Mouse (Mus musculus): ENCODE measurements around the gene Atm. TPM values are rescaled to one million over a fixed set of nuclear protein-coding genes. Genes with fewer than 3 reads are reported as not detected.

The Atm gene
- total RNA-seq (2021) (10 to 100 TPM in 1 of 2 experiments, 1 to 10 TPM in 1; 8.3 to 10.2 TPM), polyA plus RNA-seq (2012; rRNA removed) (1.2 and 2.7 TPM in 2 replicates)
- long read RNA-seq, partial matches to known transcripts: 1 of 1 reads
- long read RNA-seq, other reads (novel, unspliced or antisense): 0 of 1 reads

GRCm38 (mm10) chr9:53536558-53537320 is at the start of gene Atm, which contains the start of gene Npat:
Gene Atm (minus strand): TSS chr9:53536740.
Gene Npat (plus strand): TSS chr9:53537047.
- H3K27me3 ChIP-seq (ENCODE audit: control insufficient read depth, insufficient read depth, low read length): no peaks in the 10 kb centered on the region
- H3K4me1 ChIP-seq (ENCODE audit: control insufficient read depth, insufficient read depth, low read length): no peaks in the 10 kb centered on the region
- under 1% methylated on average over 69 of the region's 69 CpGs for WGBS
- intact Hi-C loops (cut with DNase I): loop anchor here (5.0 kb wide), 2 partner anchors 76 to 131 kb away; partner anchors contain the start of gene Acat1
- H3K79me2 ChIP-seq (replicated peaks; ENCODE audit: control insufficient read depth, insufficient read depth, low read length): peaks cover 1% of the 10 kb centered on the region; the same call in 1 of the 2 replicates
- peak; percentile 71 for TF ChIP-seq POLR2A (IDR thresholded peaks at IDR 0.05; ENCODE audit: insufficient read depth, low read depth, low read length)
- TF ChIP-seq EP300 (IDR thresholded peaks at IDR 0.05; ENCODE audit: insufficient read depth, low read depth, low read length): peak; percentile 70; the same call in 1 of the 2 replicates
- peak; percentile 67 for TF ChIP-seq CTCF (IDR thresholded peaks at IDR 0.05)
- H3K27ac ChIP-seq: peak within 1 kb of the TSS; percentile 83
- H3K4me3 ChIP-seq: peak within 1 kb of the TSS; percentile 91
- no peaks in the 10 kb centered on the region for H3K36me3 ChIP-seq (ENCODE audit: control insufficient read depth, insufficient read depth, low read length)
- DNase-seq: peak; percentile 97 to 100
- H3K9ac ChIP-seq (ENCODE audit: low read depth, low read length): peak within 1 kb of the TSS; percentile 82

- Histone ChIP-seq H3K27ac (no peak overlapping the region), H3K27me3 (ENCODE audit: control insufficient read depth, insufficient read depth, low read length) (no peaks in the 10 kb centered on the region), H3K9ac (ENCODE audit: low read depth, low read length) (no peak overlapping the region), H3K36me3 (ENCODE audit: control insufficient read depth, insufficient read depth, low read length) (peaks cover 6% of the 10 kb centered on the region; the same call in 1 of the 2 replicates), H3K79me2 (replicated peaks; ENCODE audit: control insufficient read depth, insufficient read depth, low read length) (no peaks in the 10 kb centered on the region), H3K4me1 (ENCODE audit: control insufficient read depth, insufficient read depth, low read length) (no peaks in the 10 kb centered on the region), H3K4me3 (no peak overlapping the region)
- intact Hi-C loops (cut with DNase I): no loop called here
- 84% methylated on average over 4 of the region's 4 CpGs for WGBS
- TF ChIP-seq POLR2A (IDR thresholded peaks at IDR 0.05; ENCODE audit: insufficient read depth, low read depth, low read length) (no peak), CTCF (IDR thresholded peaks at IDR 0.05) (no peak), EP300 (IDR thresholded peaks at IDR 0.05; ENCODE audit: insufficient read depth, low read depth, low read length) (no peak)
- no peak for DNase-seq
These were observed 45.3 kb upstream of the Atm start for GRCm38 (mm10) chr9:53581870-53582269.

GRCm38 (mm10) chr9:53575721-53576120 is 39.2 kb upstream of the Atm start:
- Histone ChIP-seq H3K79me2 (replicated peaks; ENCODE audit: control insufficient read depth, insufficient read depth, low read length) (no peaks in the 10 kb centered on the region), H3K27me3 (ENCODE audit: control insufficient read depth, insufficient read depth, low read length) (no peaks in the 10 kb centered on the region), H3K9ac (ENCODE audit: low read depth, low read length) (no peak overlapping the region), H3K4me3 (no peak overlapping the region), H3K36me3 (ENCODE audit: control insufficient read depth, insufficient read depth, low read length) (peaks cover 4% of the 10 kb centered on the region), H3K4me1 (ENCODE audit: control insufficient read depth, insufficient read depth, low read length) (no peaks in the 10 kb centered on the region; the same call in 1 of the 2 replicates), H3K27ac (no peak overlapping the region)
- no peak for DNase-seq
- no peak for TF ChIP-seq EP300 (IDR thresholded peaks at IDR 0.05; ENCODE audit: insufficient read depth, low read depth, low read length)
- no peak for TF ChIP-seq CTCF (IDR thresholded peaks at IDR 0.05)
- TF ChIP-seq POLR2A (IDR thresholded peaks at IDR 0.05; ENCODE audit: insufficient read depth, low read depth, low read length): no peak
- intact Hi-C loops (cut with DNase I): no loop called here
- 84% methylated on average over 5 of the region's 5 CpGs for WGBS

GRCm38 (mm10) chr9:53572516-53573307 is 36.2 kb upstream of the Atm start:
- peak in 1 of 2 experiments; percentile 14 for DNase-seq
- WGBS: 68% methylated on average over 7 of the region's 7 CpGs

GRCm38 (mm10) chr9:53570662-53571061 is 34.1 kb upstream of the Atm start:
- H3K27me3 ChIP-seq (ENCODE audit: control insufficient read depth, insufficient read depth, low read length): no peaks in the 10 kb centered on the region
- intact Hi-C loops (cut with DNase I): no loop called here
- no peaks in the 10 kb centered on the region; the same call in 1 of the 2 replicates for H3K4me1 ChIP-seq (ENCODE audit: control insufficient read depth, insufficient read depth, low read length)
- H3K27ac ChIP-seq: no peak overlapping the region
- no peak overlapping the region for H3K9ac ChIP-seq (ENCODE audit: low read depth, low read length)
- no peak overlapping the region for H3K4me3 ChIP-seq
- H3K36me3 ChIP-seq (ENCODE audit: control insufficient read depth, insufficient read depth, low read length): peaks cover 4% of the 10 kb centered on the region
- TF ChIP-seq CTCF (IDR thresholded peaks at IDR 0.05) (no peak), POLR2A (IDR thresholded peaks at IDR 0.05; ENCODE audit: insufficient read depth, low read depth, low read length) (no peak), EP300 (IDR thresholded peaks at IDR 0.05; ENCODE audit: insufficient read depth, low read depth, low read length) (no peak)
- H3K79me2 ChIP-seq (replicated peaks; ENCODE audit: control insufficient read depth, insufficient read depth, low read length): no peaks in the 10 kb centered on the region
- WGBS: 80% methylated on average over 6 of the region's 6 CpGs
- no peak for DNase-seq

More at GRCm38 (mm10) chr9:53572516-53573307, 36.2 kb upstream of the Atm start:
- no peaks in the 10 kb centered on the region for H3K27me3 ChIP-seq (ENCODE audit: control insufficient read depth, insufficient read depth, low read length)
- no peaks in the 10 kb centered on the region for H3K79me2 ChIP-seq (replicated peaks; ENCODE audit: control insufficient read depth, insufficient read depth, low read length)
- H3K4me3 ChIP-seq: no peak overlapping the region
- no peak overlapping the region for H3K9ac ChIP-seq (ENCODE audit: low read depth, low read length)
- H3K27ac ChIP-seq: peak overlapping the region; percentile 51
- peaks cover 4% of the 10 kb centered on the region for H3K36me3 ChIP-seq (ENCODE audit: control insufficient read depth, insufficient read depth, low read length)
- TF ChIP-seq EP300 (IDR thresholded peaks at IDR 0.05; ENCODE audit: insufficient read depth, low read depth, low read length) (no peak), CTCF (IDR thresholded peaks at IDR 0.05) (no peak), POLR2A (IDR thresholded peaks at IDR 0.05; ENCODE audit: insufficient read depth, low read depth, low read length) (no peak)
- no peaks in the 10 kb centered on the region; the same call in 1 of the 2 replicates for H3K4me1 ChIP-seq (ENCODE audit: control insufficient read depth, insufficient read depth, low read length)
- intact Hi-C loops (cut with DNase I): no loop called here

Measured in heart, adult 2 months (tissue).